Mouse (Mus musculus): Measurements from ENCODE around the gene Mfap3.

The Mfap3 gene

GRCm38 (mm10) chr11:57518091-57518750 is at the start of gene Mfap3, which contains the start of gene Fam114a2:
TSS of gene Mfap3 (plus strand) at chr11:57518664.
TSS of gene Fam114a2 (minus strand) at chr11:57518617.
- peak; percentile 93 for DNase-seq (ENCODE audit: low spot score)

- peak; percentile 10 for DNase-seq (ENCODE audit: low spot score)
Measured at GRCm38 (mm10) chr11:57468706-57469105, 49.8 kb upstream of the Mfap3 start.

- DNase-seq (ENCODE audit: low spot score) = no peak
Measured at GRCm38 (mm10) chr11:57470056-57470455, 48.4 kb upstream of the Mfap3 start.

- DNase-seq (ENCODE audit: low spot score) = no peak
Measured at GRCm38 (mm10) chr11:57470979-57471378, 47.5 kb upstream of the Mfap3 start.

- no peak for DNase-seq (ENCODE audit: low spot score)
Measured at GRCm38 (mm10) chr11:57474296-57474941, 44.0 kb upstream of the Mfap3 start.

GRCm38 (mm10) chr11:57475119-57475518 is 43.3 kb upstream of the Mfap3 start:
- DNase-seq (ENCODE audit: low spot score) = no peak

GRCm38 (mm10) chr11:57478077-57478476 is 40.4 kb upstream of the Mfap3 start:
- DNase-seq (ENCODE audit: low spot score) = no peak

- no peak for DNase-seq (ENCODE audit: low spot score)
Measured at GRCm38 (mm10) chr11:57488436-57488835, 30.0 kb upstream of the Mfap3 start.

GRCm38 (mm10) chr11:57496462-57497039 is 21.9 kb upstream of the Mfap3 start:
- DNase-seq (ENCODE audit: low spot score) = no peak

GRCm38 (mm10) chr11:57497701-57498100 is 20.8 kb upstream of the Mfap3 start:
- no peak for DNase-seq (ENCODE audit: low spot score)

- no peak for DNase-seq (ENCODE audit: low spot score)
Measured at GRCm38 (mm10) chr11:57498215-57498614, 20.2 kb upstream of the Mfap3 start.

- no peak for DNase-seq (ENCODE audit: low spot score)
Measured at GRCm38 (mm10) chr11:57503155-57503554, 15.3 kb upstream of the Mfap3 start.

- DNase-seq (ENCODE audit: low spot score) = no peak
Measured at GRCm38 (mm10) chr11:57506899-57507298, 11.6 kb upstream of the Mfap3 start.

- DNase-seq (ENCODE audit: low spot score) = no peak
Measured at GRCm38 (mm10) chr11:57515218-57515617, 3.2 kb upstream of the Mfap3 start.

- no peak for DNase-seq (ENCODE audit: low spot score)
Measured at GRCm38 (mm10) chr11:57516946-57517441, 1.5 kb upstream of the Mfap3 start.

GRCm38 (mm10) chr11:57518751-57519148 is 286 bp downstream of the Mfap3 start:
- DNase-seq (ENCODE audit: low spot score) = no peak

GRCm38 (mm10) chr11:57519304-57519703 is 840 bp downstream of the Mfap3 start:
- DNase-seq (ENCODE audit: low spot score) = no peak

GRCm38 (mm10) chr11:57521206-57521605 is 2.7 kb downstream of the Mfap3 start:
- no peak for DNase-seq (ENCODE audit: low spot score)

- no peak for DNase-seq (ENCODE audit: low spot score)
Measured at GRCm38 (mm10) chr11:57522046-57522445, 3.6 kb downstream of the Mfap3 start.

GRCm38 (mm10) chr11:57523418-57523817 is 5.0 kb downstream of the Mfap3 start:
- no peak for DNase-seq (ENCODE audit: low spot score)

GRCm38 (mm10) chr11:57524597-57524996 is 6.1 kb downstream of the Mfap3 start:
- DNase-seq (ENCODE audit: low spot score) = no peak

- DNase-seq (ENCODE audit: low spot score) = no peak
Measured at GRCm38 (mm10) chr11:57525900-57526299, 7.4 kb downstream of the Mfap3 start.

- no peak for DNase-seq (ENCODE audit: low spot score)
Measured at GRCm38 (mm10) chr11:57527506-57527905, 9.0 kb downstream of the Mfap3 start.
